Mouse (Mus musculus) megakaryocyte, embryonic 14.5 days (primary cell): ENCODE measurements around the gene Pak6.

Experiments
- FLI1 ChIP-seq: IDR thresholded peaks from 2 replicates; pipeline ENCODE4 v1.6.1; 2012; ENCODE audit warnings: low read length, inconsistent platforms, mixed read lengths
- GATA1 ChIP-seq: IDR thresholded peaks from 3 replicates; pipeline ENCODE4 v1.6.1; 2012; ENCODE audit warnings: mixed read lengths, low read length, inconsistent platforms, borderline replicate concordance

GRCm38 (mm10) chr2:118741183-118741582 lies 78.1 kb downstream of the Pak6 start:
- TF ChIP-seq GATA1, result no peak
- TF ChIP-seq FLI1, result no peak
